Mouse (Mus musculus) bone marrow, adult 2 months (tissue): ENCODE measurements around the gene Casp9. TPM values are rescaled to one million over a fixed set of nuclear protein-coding genes. Genes with fewer than 3 reads are reported as not detected.

Experiments used
- H3K27ac ChIP-seq: fragments of 200-500 bp; 2 replicates; pipeline ENCODE4 v1.5.1; 2012; ENCODE audit warnings: low read depth, mild to moderate bottlenecking, control low read depth, inconsistent platforms, low read length; ENCODE audit not compliant: control insufficient read depth, poor library complexity, insufficient read depth
- H3K4me1 ChIP-seq: fragments of 200-500 bp; 2 replicates; pipeline ENCODE4 v1.6.1; 2011; ENCODE audit warnings: low read length; ENCODE audit not compliant: control insufficient read depth, insufficient read depth
- H3K4me3 ChIP-seq: fragments of 200-500 bp; replicated peaks from 2 replicates; pipeline ENCODE3; 2011; ENCODE audit warnings: mild to moderate bottlenecking, low read depth, low read length, control low read depth; ENCODE audit not compliant: control insufficient read depth
- CTCF ChIP-seq: fragments of 200-500 bp; IDR thresholded peaks from 2 replicates; pipeline ENCODE4 v1.5.1; 2011; ENCODE audit warnings: low read length, control low read depth; ENCODE audit not compliant: control insufficient read depth, insufficient read depth
- POLR2A ChIP-seq: fragments of 200-500 bp; IDR thresholded peaks from 2 replicates; pipeline ENCODE4 v1.6.1; 2011; ENCODE audit warnings: low read depth, mild to moderate bottlenecking, control low read depth, low read length, borderline replicate concordance; ENCODE audit not compliant: control insufficient read depth
- WGBS: fragments of 180-500 bp; shearing (Covaris S2); methylation state at CpG from one replicate; pipeline ENCODE4 v1.1.7; 2018; 5-methylcytosine and 5-hydroxymethylcytosine counted together
- polyA plus RNA-seq: library from polyadenylated mRNA; stranded (reverse); fragments of >200 nt; gene quantifications from 2 replicates; pipeline ENCODE4 v1.2.4, GENCODE M21; 2011; ENCODE audit warnings: low replicate concordance; ENCODE audit not compliant: missing spikeins, insufficient read depth, insufficient read length

Gene Casp9
- polyA plus RNA-seq, 1 experiment, result 20.7 TPM

GRCm38 (mm10) chr4:141796356-141796755 is 2.9 kb downstream of the Casp9 start:
- TF ChIP-seq CTCF (no peak), POLR2A (no peak)
- WGBS, result 91% methylated on average over 7 of the region's 7 CpGs
- H3K4me1 ChIP-seq, result peaks cover 1% of the 10 kb centered on the region; the same call in 1 of the 2 replicates
- H3K27ac ChIP-seq, result no peak overlapping the region
- H3K4me3 ChIP-seq, result no peak overlapping the region

GRCm38 (mm10) chr4:141796954-141797353 is 3.5 kb downstream of the Casp9 start:
- peaks cover 1% of the 10 kb centered on the region; the same call in 1 of the 2 replicates for H3K4me1 ChIP-seq
- no peak overlapping the region for H3K4me3 ChIP-seq
- 94% methylated on average over 4 of the region's 4 CpGs for WGBS

GRCm38 (mm10) chr4:141797545-141797944 is 4.1 kb downstream of the Casp9 start:
- Histone ChIP-seq H3K4me1 (peaks cover 1% of the 10 kb centered on the region; the same call in 1 of the 2 replicates), H3K4me3 (no peak overlapping the region), H3K27ac (no peak overlapping the region)
- TF ChIP-seq POLR2A (no peak), CTCF (no peak)
- 91% methylated on average over 5 of the region's 5 CpGs for WGBS

More at GRCm38 (mm10) chr4:141796954-141797353, 3.5 kb downstream of the Casp9 start:
- no peak overlapping the region for H3K27ac ChIP-seq
- TF ChIP-seq POLR2A (no peak), CTCF (no peak)

- TF ChIP-seq POLR2A, result no peak
- no peak for TF ChIP-seq CTCF
- H3K4me1 ChIP-seq, result no peaks in the 10 kb centered on the region
- no peak overlapping the region for H3K27ac ChIP-seq
- H3K4me3 ChIP-seq, result no peak overlapping the region
- 77% methylated on average over 4 of the region's 4 CpGs for WGBS
Measured at GRCm38 (mm10) chr4:141804105-141804504, 10.7 kb downstream of the Casp9 start.

- Histone ChIP-seq H3K4me3 (no peak overlapping the region), H3K27ac (no peak overlapping the region), H3K4me1 (no peaks in the 10 kb centered on the region)
- 69% methylated on average over 8 of the region's 8 CpGs for WGBS
- TF ChIP-seq CTCF (no peak), POLR2A (no peak)
Measured at GRCm38 (mm10) chr4:141805886-141806285, 12.5 kb downstream of the Casp9 start.

GRCm38 (mm10) chr4:141809850-141810464 is 16.5 kb downstream of the Casp9 start:
- Histone ChIP-seq H3K4me3 (no peak overlapping the region), H3K4me1 (no peaks in the 10 kb centered on the region), H3K27ac (no peak overlapping the region)
- TF ChIP-seq CTCF (peak; percentile 80), POLR2A (no peak)
- 73% methylated on average over 8 of the region's 8 CpGs for WGBS

- no peaks in the 10 kb centered on the region for H3K4me1 ChIP-seq
- TF ChIP-seq POLR2A, result no peak
- TF ChIP-seq CTCF, result no peak
- H3K27ac ChIP-seq, result no peak overlapping the region
- 97% methylated on average over 2 of the region's 2 CpGs for WGBS
- H3K4me3 ChIP-seq, result no peak overlapping the region
Measured at GRCm38 (mm10) chr4:141810975-141811374, 17.6 kb downstream of the Casp9 start.

- Histone ChIP-seq H3K4me1 (no peaks in the 10 kb centered on the region), H3K4me3 (no peak overlapping the region), H3K27ac (no peak overlapping the region)
- TF ChIP-seq POLR2A (no peak), CTCF (no peak)
- 90% methylated on average over 7 of the region's 7 CpGs for WGBS
Measured at GRCm38 (mm10) chr4:141811375-141811774, 18.0 kb downstream of the Casp9 start.
